Mouse (Mus musculus) forebrain, embryonic 15.5 days (tissue): ENCODE measurements around the gene Ces1f. TPM values are rescaled to one million over a fixed set of nuclear protein-coding genes. Genes with fewer than 3 reads are reported as not detected.

Experiments used
- ATAC-seq: fragments of 200-750 bp; cut with Nextera tagmentation; replicated peaks from 2 replicates; pipeline ENCODE4 v1.8.0; 2017; ENCODE audit warnings: mild to moderate bottlenecking, moderate TSS enrichment, moderate library complexity
- H3K27ac ChIP-seq: fragments of 300-500 bp; sonication (generic); replicated peaks from 2 replicates; pipeline ENCODE4 v1.5.1; 2015; ENCODE audit warnings: mild to moderate bottlenecking, inconsistent platforms
- H3K27me3 ChIP-seq: fragments of 300-500 bp; sonication (generic); 2 replicates; pipeline ENCODE4 v1.6.1; 2015; ENCODE audit warnings: inconsistent platforms
- H3K36me3 ChIP-seq: fragments of 300-500 bp; sonication (generic); 2 replicates; pipeline ENCODE4 v1.6.1; 2015; ENCODE audit warnings: mild to moderate bottlenecking, inconsistent platforms
- H3K4me1 ChIP-seq: fragments of 300-500 bp; sonication (generic); 2 replicates; pipeline ENCODE4 v1.6.1; 2015; ENCODE audit warnings: inconsistent platforms
- H3K4me2 ChIP-seq: fragments of 300-500 bp; sonication (generic); replicated peaks from 2 replicates; pipeline ENCODE4 v1.6.1; 2015; ENCODE audit warnings: mild to moderate bottlenecking, inconsistent platforms
- H3K4me3 ChIP-seq: fragments of 300-500 bp; sonication (generic); 2 replicates; pipeline ENCODE4 v1.5.1; 2015; ENCODE audit warnings: mild to moderate bottlenecking, inconsistent platforms
- H3K9ac ChIP-seq: fragments of 300-500 bp; sonication (generic); replicated peaks from 2 replicates; pipeline ENCODE4 v1.6.1; 2015; ENCODE audit warnings: mild to moderate bottlenecking, inconsistent platforms
- H3K9me3 ChIP-seq: fragments of 300-500 bp; sonication (generic); 2 replicates; pipeline ENCODE4 v1.6.1; 2016; ENCODE audit warnings: inconsistent platforms
- WGBS: fragments of 180-500 bp; shearing (Covaris S2); methylation state at CpG from one replicate; pipeline ENCODE4 v1.1.7; 2015; ENCODE audit warnings: mixed read lengths; 5-methylcytosine and 5-hydroxymethylcytosine counted together
- polyA plus RNA-seq: library from polyadenylated mRNA; unstranded; fragments of >200 nt; fragmentation: Nextera tagmentation; extraction: Ambion mirVana; gene quantifications from 2 replicates; pipeline ENCODE4 v1.2.1, GENCODE M21; 2015

The Ces1f gene
- not detected in 2 replicates for polyA plus RNA-seq

DNA sequence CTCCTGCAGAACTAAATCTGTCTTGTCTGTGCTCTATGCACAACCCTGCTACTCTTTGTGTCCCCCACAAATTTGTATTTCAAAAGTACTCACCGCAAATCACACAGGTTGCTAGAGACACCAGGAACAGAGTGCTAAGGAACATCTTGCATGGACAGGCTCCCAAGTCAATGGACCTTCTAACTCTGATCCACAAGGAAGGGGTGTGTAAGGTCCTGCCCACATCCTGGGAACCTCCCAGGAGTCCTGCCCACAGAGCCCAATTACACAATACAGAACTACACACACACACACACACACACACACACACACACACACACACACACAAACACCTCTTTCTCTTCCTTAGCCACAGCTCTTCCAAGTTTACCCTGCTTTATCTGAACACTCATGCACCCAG, at the start of gene Ces1f:
Gene Ces1f, minus strand, starts transcription at position 192 of the 400 bp plus-strand sequence.
- ATAC-seq = no peak
- no peaks in the 10 kb centered on the region for H3K27me3 ChIP-seq
- no peaks in the 10 kb centered on the region for H3K36me3 ChIP-seq
- no peak within 1 kb of the TSS for H3K9ac ChIP-seq
- H3K4me3 ChIP-seq = no peak within 1 kb of the TSS
- no peak within 1 kb of the TSS for H3K27ac ChIP-seq
- no peaks in the 10 kb centered on the region for H3K9me3 ChIP-seq
- no peaks in the 10 kb centered on the region for H3K4me1 ChIP-seq
- WGBS = 91% methylated on average over 1 of the region's 1 CpGs
- no peak within 1 kb of the TSS for H3K4me2 ChIP-seq

- 90% methylated on average over 2 of the region's 2 CpGs for WGBS
- no peak overlapping the region for H3K4me3 ChIP-seq
- H3K36me3 ChIP-seq = no peaks in the 10 kb centered on the region
- H3K27ac ChIP-seq = no peak overlapping the region
- H3K9ac ChIP-seq = no peak overlapping the region
- H3K4me2 ChIP-seq = no peak overlapping the region
- H3K4me1 ChIP-seq = no peaks in the 10 kb centered on the region
- no peaks in the 10 kb centered on the region for H3K9me3 ChIP-seq
- H3K27me3 ChIP-seq = no peaks in the 10 kb centered on the region
- no peak for ATAC-seq
These were observed 45.6 kb upstream of the Ces1f start for GRCm38 (mm10) chr8:93325123-93325522.

DNA sequence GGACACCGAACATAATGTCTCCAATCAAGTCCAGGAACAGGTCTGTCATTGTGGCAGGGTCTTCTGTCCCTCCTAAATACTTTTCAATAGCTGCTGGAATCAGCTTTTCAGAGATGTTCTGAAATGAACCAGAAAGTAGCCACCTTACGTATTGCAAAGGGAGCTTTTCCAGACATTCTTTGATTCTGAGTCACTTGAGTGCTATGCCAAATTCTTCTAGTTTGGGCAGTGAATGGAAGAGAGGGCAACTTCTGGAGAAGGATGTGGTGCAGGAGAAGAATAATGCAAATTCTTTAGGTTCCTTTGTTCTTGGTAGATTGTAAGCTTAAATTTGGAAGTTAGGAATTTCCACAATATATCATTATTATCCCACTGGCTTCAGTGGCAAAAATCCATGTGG, 37.5 kb upstream of the Ces1f start:
- Histone ChIP-seq H3K4me2 (no peak overlapping the region), H3K9ac (no peak overlapping the region), H3K4me3 (no peak overlapping the region), H3K36me3 (no peaks in the 10 kb centered on the region), H3K9me3 (no peaks in the 10 kb centered on the region), H3K27me3 (no peaks in the 10 kb centered on the region), H3K27ac (no peak overlapping the region), H3K4me1 (no peaks in the 10 kb centered on the region)
- no peak for ATAC-seq
- 84% methylated on average over 2 of the region's 2 CpGs for WGBS

GRCm38 (mm10) chr8:93315557-93315956, 36.0 kb upstream of the Ces1f start:
- H3K27ac ChIP-seq = no peak overlapping the region
- H3K27me3 ChIP-seq = no peaks in the 10 kb centered on the region
- H3K36me3 ChIP-seq = no peaks in the 10 kb centered on the region
- H3K4me3 ChIP-seq = no peak overlapping the region
- H3K4me1 ChIP-seq = no peaks in the 10 kb centered on the region
- ATAC-seq = no peak
- 83% methylated on average over 2 of the region's 2 CpGs for WGBS
- no peak overlapping the region for H3K4me2 ChIP-seq
- H3K9ac ChIP-seq = no peak overlapping the region
- no peaks in the 10 kb centered on the region for H3K9me3 ChIP-seq

DNA sequence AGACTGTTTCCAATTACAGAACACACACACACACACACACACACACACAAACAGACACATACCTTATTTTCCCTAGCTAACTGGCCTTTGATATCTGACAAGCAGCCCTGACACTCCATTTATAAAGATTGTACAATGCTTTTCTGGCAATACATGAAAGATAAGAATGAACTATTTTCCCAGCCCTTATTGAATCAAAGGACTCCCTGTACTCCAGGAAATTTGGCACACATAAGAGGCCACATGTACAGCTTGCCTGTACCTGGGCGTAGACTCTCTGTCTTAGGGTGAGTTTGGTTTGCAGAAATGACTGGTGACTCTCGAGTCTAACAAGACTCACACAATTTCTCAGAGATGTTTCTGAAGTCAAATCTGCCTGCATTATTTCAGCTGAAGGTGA, 4.3 kb upstream of the Ces1f start:
- H3K4me3 ChIP-seq = no peak overlapping the region
- WGBS = 69% methylated on average over 2 of the region's 2 CpGs
- no peaks in the 10 kb centered on the region for H3K9me3 ChIP-seq
- no peaks in the 10 kb centered on the region for H3K36me3 ChIP-seq
- no peak overlapping the region for H3K9ac ChIP-seq
- H3K27me3 ChIP-seq = no peaks in the 10 kb centered on the region
- ATAC-seq = no peak
- H3K4me1 ChIP-seq = no peaks in the 10 kb centered on the region
- H3K27ac ChIP-seq = no peak overlapping the region
- no peak overlapping the region for H3K4me2 ChIP-seq

- Histone ChIP-seq H3K27me3 (no peaks in the 10 kb centered on the region), H3K9ac (no peak overlapping the region), H3K4me2 (no peak overlapping the region), H3K27ac (no peak overlapping the region), H3K9me3 (no peaks in the 10 kb centered on the region), H3K4me3 (no peak overlapping the region), H3K4me1 (no peaks in the 10 kb centered on the region), H3K36me3 (no peaks in the 10 kb centered on the region)
- ATAC-seq = no peak
- WGBS = 76% methylated on average over 3 of the region's 3 CpGs
These were observed 2.8 kb upstream of the Ces1f start for GRCm38 (mm10) chr8:93282349-93282748.

GRCm38 (mm10) chr8:93278176-93278805, 1.3 kb downstream of the Ces1f start:
- Histone ChIP-seq H3K4me3 (no peak overlapping the region), H3K27ac (no peak overlapping the region), H3K9me3 (no peaks in the 10 kb centered on the region), H3K36me3 (no peaks in the 10 kb centered on the region), H3K4me1 (no peaks in the 10 kb centered on the region), H3K4me2 (no peak overlapping the region), H3K27me3 (no peaks in the 10 kb centered on the region), H3K9ac (no peak overlapping the region)
- ATAC-seq = no peak
- 69% methylated on average over 4 of the region's 4 CpGs for WGBS

- no peaks in the 10 kb centered on the region for H3K9me3 ChIP-seq
- H3K4me2 ChIP-seq = no peak overlapping the region
- H3K9ac ChIP-seq = no peak overlapping the region
- no peak overlapping the region for H3K27ac ChIP-seq
- 85% methylated on average over 4 of the region's 4 CpGs for WGBS
- no peak for ATAC-seq
- H3K4me1 ChIP-seq = no peaks in the 10 kb centered on the region
- H3K4me3 ChIP-seq = no peak overlapping the region
- H3K27me3 ChIP-seq = no peaks in the 10 kb centered on the region
- no peaks in the 10 kb centered on the region for H3K36me3 ChIP-seq
These were observed 4.9 kb downstream of the Ces1f start for GRCm38 (mm10) chr8:93274609-93275008.

DNA sequence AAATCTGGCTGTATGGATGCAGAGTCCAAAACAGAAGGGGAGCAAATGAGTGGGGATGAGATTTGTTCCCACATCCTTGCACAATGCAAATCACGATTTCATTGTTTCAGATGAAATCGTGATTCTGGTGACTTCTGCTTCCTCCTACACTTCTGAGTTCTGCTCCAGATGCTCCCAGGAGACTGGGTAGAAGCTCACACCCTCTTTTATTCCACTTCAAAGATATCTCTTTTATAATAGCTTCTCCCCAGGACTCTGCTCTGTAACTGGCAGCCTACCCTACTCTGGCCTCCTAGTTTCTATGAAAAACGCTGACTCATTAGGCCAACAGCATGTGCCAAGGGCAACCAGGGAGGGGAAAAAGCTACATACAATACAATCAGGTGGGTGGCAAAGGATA, 6.2 kb downstream of the Ces1f start:
- Histone ChIP-seq H3K9ac (no peak overlapping the region), H3K4me3 (no peak overlapping the region), H3K36me3 (no peaks in the 10 kb centered on the region), H3K27ac (no peak overlapping the region), H3K4me1 (no peaks in the 10 kb centered on the region), H3K27me3 (no peaks in the 10 kb centered on the region), H3K9me3 (no peaks in the 10 kb centered on the region), H3K4me2 (no peak overlapping the region)
- ATAC-seq = no peak
- 76% methylated on average over 3 of the region's 3 CpGs for WGBS

- ATAC-seq = no peak
- Histone ChIP-seq H3K9me3 (no peaks in the 10 kb centered on the region), H3K4me3 (no peak overlapping the region), H3K27me3 (no peaks in the 10 kb centered on the region), H3K27ac (no peak overlapping the region), H3K36me3 (no peaks in the 10 kb centered on the region), H3K9ac (no peak overlapping the region), H3K4me1 (no peaks in the 10 kb centered on the region), H3K4me2 (no peak overlapping the region)
- WGBS = 82% methylated on average over 4 of the region's 4 CpGs
These were observed 6.9 kb downstream of the Ces1f start for GRCm38 (mm10) chr8:93272686-93273085.

DNA sequence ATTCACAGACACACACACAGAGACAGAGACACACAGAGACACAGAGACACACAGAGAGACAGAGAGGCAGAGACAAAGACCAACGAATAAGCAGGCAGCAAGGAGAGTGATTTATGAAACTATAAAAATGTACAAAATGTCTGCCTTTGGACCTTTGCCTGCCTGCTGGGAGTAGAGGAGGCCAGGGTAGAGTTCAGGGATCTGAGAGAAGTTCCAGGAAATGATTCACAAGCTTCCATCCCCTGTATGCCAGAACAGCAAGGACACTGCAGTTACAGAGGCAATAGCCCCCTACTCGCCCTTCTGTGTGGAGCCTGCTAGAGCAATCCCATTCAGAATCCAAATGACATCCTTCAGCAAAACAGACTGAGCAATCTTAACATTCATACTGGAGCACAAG, 18.1 kb downstream of the Ces1f start:
- 80% methylated on average over 2 of the region's 2 CpGs for WGBS

DNA sequence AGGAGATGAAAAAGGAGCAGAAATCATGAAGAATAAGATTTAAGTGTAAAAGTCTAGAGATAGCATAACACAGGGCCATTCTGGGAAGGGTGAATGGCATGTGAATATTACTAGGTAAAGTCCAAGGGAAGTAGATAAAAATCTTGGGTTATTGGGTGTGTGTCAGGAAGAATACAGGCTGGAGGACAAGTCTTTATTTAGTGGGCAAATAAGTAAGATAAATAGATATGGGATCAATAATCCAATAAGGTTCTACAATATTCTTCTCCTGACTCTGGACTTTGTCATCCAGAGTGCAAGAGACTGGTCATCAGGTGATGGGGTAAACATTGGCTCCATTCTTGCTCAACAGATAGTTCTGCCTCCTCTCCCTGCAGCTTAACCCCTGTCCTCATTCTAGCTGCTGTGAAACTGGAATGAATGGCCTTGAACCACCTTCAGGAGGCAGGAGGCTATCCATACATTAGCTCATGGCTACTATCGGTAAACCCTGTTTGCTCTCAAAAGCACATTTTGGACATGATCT, 27.1 kb downstream of the Ces1f start:
- H3K4me3 ChIP-seq = no peak overlapping the region
- no peak overlapping the region for H3K4me2 ChIP-seq
- H3K27me3 ChIP-seq = no peaks in the 10 kb centered on the region
- no peak for ATAC-seq
- 95% methylated on average over 1 of the region's 1 CpGs for WGBS
- H3K9me3 ChIP-seq = no peaks in the 10 kb centered on the region
- no peaks in the 10 kb centered on the region for H3K36me3 ChIP-seq
- H3K9ac ChIP-seq = no peak overlapping the region
- no peak overlapping the region for H3K27ac ChIP-seq
- no peaks in the 10 kb centered on the region for H3K4me1 ChIP-seq

More for the DNA sequence above, 18.1 kb downstream of the Ces1f start:
- ATAC-seq = no peak
- no peak overlapping the region for H3K4me3 ChIP-seq
- H3K4me1 ChIP-seq = no peaks in the 10 kb centered on the region
- no peaks in the 10 kb centered on the region for H3K36me3 ChIP-seq
- H3K27ac ChIP-seq = no peak overlapping the region
- H3K27me3 ChIP-seq = no peaks in the 10 kb centered on the region
- no peaks in the 10 kb centered on the region for H3K9me3 ChIP-seq
- no peak overlapping the region for H3K9ac ChIP-seq
- H3K4me2 ChIP-seq = no peak overlapping the region

DNA sequence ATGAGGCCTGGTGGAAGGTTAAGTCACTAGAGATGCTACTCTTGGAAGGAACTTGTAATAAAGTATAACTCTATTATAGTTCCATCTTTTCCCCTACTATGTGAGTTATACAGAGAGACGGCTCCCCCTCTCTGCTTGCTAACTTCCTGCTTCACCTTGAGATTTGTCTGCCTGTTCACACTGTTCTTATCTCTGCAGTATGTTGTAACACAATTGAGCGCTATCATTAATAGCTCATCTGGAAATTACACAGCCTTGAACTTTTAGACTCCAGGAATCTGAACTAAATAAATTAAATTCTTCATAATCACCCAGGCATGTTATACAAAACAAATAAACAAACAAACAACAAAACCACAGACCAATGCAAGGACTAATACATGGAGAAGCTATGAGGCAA, 33.5 kb downstream of the Ces1f start:
- WGBS = 90% methylated on average over 2 of the region's 2 CpGs
- no peak for ATAC-seq
- Histone ChIP-seq H3K4me3 (no peak overlapping the region), H3K27ac (no peak overlapping the region), H3K36me3 (no peaks in the 10 kb centered on the region), H3K9ac (no peak overlapping the region), H3K9me3 (no peaks in the 10 kb centered on the region), H3K27me3 (no peaks in the 10 kb centered on the region), H3K4me1 (no peaks in the 10 kb centered on the region), H3K4me2 (no peak overlapping the region)
